Mouse (Mus musculus) frontal cortex, postnatal 10 days (tissue): ENCODE results near the gene Sox18.

Experiments used
- DNase-seq, 2 experiments: peaks; one replicate each; pipeline ENCODE4 v3.0.0; 2022; ENCODE audit warnings: low spot score in 2 of 2, mixed read lengths in 1 of 2

Gene Sox18

DNA sequence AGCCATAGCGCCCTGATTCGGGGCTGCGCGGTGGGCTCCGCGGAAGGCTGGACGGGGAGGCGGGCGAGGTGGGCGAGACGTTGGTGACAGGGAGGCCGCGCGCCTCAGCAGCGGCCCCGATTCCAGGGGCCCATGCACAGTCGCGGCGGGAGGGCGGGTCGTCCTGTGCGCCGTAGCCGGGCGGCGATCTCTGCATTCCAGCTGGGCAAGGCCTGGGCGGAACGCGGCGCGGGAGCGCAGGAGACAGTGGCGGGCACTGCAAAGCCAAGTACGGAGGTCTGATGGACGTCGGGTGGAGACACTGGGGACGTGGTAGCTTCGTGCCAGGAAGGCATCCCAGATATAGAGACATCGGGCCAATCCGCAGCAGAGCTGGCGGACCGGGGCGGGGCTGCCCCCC, at the start of gene Sox18:
Gene Sox18 (minus strand): TSS at position 315 of the 400 bp plus-strand sequence.
- no peak for DNase-seq

GRCm38 (mm10) chr2:181721200-181721599, 49.8 kb upstream of the Sox18 start:
- no peak for DNase-seq

- DNase-seq: no peak
Observed at GRCm38 (mm10) chr2:181720061-181720460, 48.6 kb upstream of the Sox18 start.

DNA sequence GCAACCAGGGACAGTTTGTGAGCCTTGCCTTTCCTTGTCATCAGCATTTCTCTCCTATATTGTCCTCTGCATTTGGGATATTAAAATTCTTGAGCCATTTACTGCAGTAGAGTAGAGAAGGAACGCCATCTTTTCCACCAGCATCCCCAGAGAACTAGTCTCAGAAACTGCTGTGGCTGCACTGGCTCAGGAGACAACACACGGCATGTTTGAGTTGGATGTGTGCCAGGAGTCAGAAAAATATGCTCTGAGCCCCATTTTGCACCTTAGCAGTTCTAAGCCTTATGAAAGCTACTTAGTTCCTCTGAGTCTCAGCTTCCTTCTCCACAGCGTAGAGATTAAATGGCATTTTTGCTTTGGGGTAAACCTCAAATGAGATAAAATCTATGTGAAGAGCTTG, 45.6 kb upstream of the Sox18 start:
- DNase-seq: no peak

DNA sequence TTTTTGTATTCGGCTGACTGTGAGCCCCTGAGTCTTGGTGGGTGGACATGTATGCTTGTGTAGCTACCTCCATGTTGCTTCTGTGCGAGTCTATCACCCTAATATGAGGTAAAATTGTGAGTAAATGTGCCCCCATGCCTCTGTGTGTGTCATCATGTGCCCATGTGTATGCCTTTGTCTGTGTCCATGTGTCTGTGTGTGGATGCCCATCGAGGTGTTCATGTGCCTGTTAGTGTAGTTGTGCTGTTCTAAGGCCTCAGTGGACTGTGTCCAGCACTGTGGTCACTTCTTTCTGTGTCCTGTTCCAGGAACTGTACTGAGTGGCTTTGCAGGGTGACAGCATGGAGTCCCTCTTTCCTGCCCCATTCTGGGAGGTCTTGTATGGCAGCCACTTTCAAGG, 43.9 kb upstream of the Sox18 start:
- no peak for DNase-seq

DNA sequence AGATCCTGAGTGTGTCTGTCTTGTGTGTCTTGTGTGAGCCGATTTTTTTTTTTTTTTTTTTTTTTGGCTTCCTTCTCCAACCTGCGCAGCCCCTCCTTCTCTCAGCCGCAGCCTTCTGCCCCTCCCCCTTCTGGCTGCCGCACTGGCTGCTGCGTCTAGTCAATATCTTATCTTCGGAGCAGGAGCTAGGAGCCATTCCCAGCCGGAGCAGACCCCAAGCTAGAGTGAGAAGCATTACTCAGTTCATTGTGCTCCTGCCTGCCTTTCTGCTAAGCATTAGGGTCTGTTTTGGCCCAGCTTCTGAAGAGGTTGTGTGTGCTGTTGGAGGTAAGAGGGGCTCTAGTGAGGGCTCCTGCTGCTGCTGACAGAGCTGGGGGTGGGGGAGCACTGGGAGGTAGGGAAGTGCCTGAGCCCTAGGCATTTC, 43.5 kb upstream of the Sox18 start, which contains the start of gene Oprl1:
Gene Oprl1 (plus strand): TSS at position 114 of the 424 bp plus-strand sequence.
- peak; percentile 61 to 65 for DNase-seq

DNA sequence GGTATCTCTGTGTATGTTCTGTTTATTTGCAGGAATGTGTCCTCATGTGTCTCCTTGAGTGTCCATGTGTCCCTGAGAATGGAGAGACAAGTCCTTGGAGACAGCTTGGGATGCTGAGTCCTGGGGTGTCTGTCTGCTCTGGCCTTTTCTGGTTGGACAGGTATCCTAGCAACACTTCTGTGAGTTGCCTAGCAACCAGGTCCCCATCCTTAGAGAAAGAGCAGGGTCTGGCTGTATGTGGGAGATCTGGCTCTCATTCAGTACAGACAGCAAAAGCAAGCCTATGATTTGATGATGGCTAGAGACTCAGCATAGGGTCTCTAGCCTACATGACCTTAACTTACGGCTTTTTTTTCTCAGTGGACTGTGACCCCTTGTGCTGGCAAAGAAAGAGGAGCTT, 42.3 kb upstream of the Sox18 start:
- DNase-seq: peak in 1 of 2 experiments; percentile 67

GRCm38 (mm10) chr2:181706668-181707067, 35.2 kb upstream of the Sox18 start:
- no peak for DNase-seq

DNA sequence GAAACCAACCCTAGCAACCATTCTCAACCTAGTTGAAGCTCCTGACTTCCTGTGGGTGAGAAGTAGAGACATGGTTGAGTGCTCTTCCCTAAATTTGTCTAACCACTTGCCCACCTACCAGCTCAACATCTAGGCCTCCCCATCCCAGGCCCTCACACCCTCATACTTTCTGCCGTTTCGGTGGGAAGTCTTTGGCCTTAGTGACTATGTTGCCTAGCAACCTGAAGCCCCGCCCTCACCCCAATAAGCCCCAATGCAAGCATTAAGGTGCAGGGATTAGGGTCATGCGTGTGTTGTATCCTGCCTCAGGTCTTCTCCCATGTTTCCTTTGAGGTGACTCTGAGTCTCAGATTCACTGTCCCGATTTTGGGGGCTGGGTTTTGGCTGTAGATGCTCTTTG, 26.8 kb upstream of the Sox18 start, which contains the start of gene Lkaaear1:
Gene Lkaaear1 (minus strand): TSS at position 202 of the 400 bp plus-strand sequence.
- DNase-seq: no peak

GRCm38 (mm10) chr2:181696801-181697420, 25.5 kb upstream of the Sox18 start:
- DNase-seq: no peak

DNA sequence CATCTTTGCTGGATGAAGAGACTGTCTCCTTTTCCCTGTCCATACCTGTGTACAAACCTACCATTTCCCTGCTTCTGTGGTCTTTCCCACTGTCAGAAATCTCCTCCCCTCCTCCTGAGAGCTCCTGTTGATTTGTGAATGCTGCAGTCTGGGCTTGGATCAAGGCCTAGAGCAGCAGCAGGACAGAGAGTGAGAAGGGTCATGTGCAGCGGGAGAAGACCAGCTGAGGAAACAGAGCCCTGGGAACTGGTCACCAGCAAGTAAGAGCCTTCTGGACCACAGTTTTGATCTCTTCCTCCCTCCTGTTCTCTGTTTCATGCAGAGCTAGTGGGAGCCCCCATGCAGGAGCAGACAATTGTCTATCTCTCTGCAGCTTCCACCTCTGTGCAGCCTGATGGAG, 24.3 kb upstream of the Sox18 start:
- no peak for DNase-seq

GRCm38 (mm10) chr2:181694581-181694980, 23.1 kb upstream of the Sox18 start:
- no peak for DNase-seq

DNA sequence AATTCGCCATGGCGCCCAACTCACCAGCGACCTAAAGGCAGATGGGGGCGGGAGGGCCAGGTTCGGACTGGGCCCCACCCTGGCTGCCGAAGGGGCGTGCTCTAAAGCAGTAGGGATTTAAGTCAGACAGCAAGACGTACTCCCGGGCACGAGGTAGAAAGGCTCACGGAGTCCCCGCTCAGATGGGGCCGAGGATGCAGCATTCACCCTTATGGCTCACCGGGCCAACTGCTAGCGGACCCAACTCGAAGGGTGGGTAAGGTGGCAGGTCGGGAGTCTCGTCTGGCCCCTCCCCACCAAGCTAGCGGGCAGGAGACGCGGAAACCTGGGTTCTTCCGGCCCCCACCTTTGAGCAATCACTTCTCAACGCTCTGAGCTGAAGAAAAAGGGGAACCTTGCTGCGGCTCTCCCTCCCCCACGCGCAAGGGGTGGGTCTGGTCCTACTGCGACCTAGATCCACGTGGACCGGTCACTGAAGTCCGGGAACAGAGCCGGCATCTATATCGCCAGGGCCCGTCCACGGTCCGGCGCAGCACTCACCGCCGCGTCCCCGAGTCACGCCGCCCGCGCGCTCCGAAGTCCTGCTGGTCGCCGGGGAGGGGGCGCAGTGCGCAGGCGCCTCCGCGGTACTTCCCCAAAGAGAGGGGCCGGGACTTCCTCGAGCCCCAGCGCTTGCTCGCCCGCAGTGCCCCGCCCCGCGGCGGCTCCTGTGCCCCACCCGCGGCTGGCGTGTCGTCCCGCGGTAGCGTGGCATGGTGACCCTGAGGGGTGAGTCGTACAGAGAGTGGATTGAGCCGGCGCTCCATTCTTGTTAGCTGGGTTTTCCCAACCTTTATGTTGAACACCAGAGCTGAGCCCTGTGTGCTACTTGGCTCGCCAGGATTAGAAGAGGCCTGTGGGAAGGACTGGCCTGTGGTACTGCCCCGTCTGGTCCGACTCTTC, 22.2 kb upstream of the Sox18 start, which contains the start of gene Rgs19:
Gene Rgs19 (minus strand): TSS at position 639 of the 942 bp plus-strand sequence.
- DNase-seq: peak; percentile 66 to 81

- DNase-seq: no peak
Observed at GRCm38 (mm10) chr2:181692304-181692703, 20.9 kb upstream of the Sox18 start.

- DNase-seq: no peak
Observed at GRCm38 (mm10) chr2:181691571-181691970, 20.1 kb upstream of the Sox18 start.

DNA sequence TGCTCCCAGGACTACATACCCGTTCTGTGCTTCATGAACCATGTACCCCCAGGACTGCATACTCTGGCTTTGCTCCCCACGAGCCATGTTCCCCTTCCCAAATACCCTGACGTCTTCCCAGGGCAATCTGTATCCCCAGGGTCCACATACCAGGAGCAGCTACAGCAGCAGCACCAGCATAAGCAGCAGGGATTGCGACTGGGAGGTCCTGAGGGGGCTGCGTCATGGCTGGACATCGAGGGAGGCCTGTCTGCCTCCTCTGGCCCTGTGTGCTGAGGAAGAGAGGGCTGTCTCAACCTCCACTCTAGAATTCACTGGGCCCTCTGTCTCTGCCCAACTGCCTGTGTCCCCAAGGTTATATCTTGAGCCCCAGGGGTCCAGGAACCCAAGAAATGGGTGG, 19.6 kb upstream of the Sox18 start:
- no peak for DNase-seq

- no peak for DNase-seq
Observed at GRCm38 (mm10) chr2:181689466-181690160, 18.2 kb upstream of the Sox18 start.

DNA sequence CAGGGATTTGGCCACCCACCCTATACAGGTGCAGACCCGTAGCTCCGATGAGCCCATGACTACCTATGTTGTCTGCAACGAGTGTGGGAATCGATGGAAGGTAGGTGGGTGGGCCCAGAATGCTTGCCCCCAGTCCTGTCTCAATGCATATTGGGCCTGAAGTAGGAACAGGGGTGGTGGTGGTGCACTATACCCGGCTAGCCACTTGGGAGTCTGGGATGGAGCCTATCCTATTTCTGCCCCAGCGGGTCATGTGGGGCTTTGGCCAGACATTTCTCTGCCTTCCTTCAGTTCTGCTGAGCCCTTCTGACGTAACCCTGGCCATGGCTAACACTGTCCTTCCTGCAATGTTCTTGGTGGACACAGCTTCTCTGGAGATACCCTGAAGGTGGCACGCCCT, 16.1 kb upstream of the Sox18 start:
- no peak for DNase-seq

DNA sequence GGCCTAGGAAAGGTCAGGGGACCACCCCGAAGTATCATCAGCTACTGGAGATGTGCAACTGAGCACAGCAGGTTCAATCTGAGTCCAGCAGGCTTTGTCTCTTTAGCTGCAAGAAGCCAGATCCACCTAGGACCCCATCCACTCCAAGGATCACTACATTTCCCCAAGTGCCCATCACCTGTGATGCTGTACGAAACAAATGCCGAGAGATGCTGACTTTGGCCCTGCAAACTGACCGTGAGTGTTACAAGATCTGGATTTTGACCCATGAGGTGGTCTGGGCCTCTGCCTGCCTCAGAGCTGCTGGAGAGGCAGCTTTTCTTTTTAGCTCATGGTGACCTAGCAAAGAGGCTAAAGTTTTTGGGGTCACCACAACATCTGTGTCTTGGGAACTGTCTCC, 14.2 kb upstream of the Sox18 start:
- DNase-seq: no peak

DNA sequence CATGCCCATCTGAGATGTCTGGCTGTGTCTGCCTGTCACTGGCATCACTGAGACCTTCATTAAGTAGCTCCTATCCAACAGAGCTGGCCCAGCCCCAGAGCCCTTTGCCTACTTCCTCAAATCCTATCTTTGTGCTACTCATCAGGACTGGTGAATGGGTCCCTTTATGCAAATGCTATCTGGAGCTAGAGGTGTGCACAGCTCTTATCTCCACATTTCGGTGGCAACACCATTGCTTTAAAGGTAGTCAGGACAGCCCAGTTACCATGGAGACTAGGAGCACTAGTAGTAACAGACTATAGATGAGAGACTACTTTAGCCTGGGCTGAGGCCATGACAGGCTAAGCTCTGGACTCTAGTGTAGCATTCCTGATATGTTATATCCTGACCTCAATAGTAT, 13.3 kb upstream of the Sox18 start:
- DNase-seq: no peak

DNA sequence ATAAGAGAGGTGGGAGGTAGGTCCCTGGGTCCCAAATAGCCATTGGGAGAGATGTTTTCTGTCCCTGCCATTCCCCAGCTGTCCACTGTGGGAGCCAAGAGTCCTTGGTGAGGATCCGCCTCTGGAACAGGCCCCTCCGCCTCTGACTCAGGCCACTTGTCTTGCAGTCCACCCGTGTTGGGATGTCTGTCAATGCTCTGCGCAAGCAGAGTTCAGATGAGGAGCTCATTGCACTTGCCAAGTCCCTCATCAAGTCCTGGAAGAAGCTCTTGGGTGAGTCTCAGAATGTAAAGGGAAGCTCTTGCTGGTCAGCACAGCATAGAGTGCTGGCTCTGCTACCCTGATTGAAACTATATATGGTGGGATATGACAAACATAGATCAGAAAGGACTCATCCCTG, 11.9 kb upstream of the Sox18 start:
- no peak for DNase-seq

GRCm38 (mm10) chr2:181681978-181682377, 10.5 kb upstream of the Sox18 start:
- no peak for DNase-seq
